Mouse (Mus musculus) midbrain, embryonic 16.5 days (tissue): ENCODE results near the gene Fars2. TPM values are rescaled to one million over a fixed set of nuclear protein-coding genes. Genes with fewer than 3 reads are reported as not detected.

Source experiments
- ATAC-seq: fragments of 200-750 bp; cut with Nextera tagmentation; 2 replicates; pipeline ENCODE4 v1.8.0; 2017; ENCODE audit warnings: moderate TSS enrichment
- H3K27ac ChIP-seq: fragments of 300-500 bp; sonication (generic); 2 replicates; pipeline ENCODE4 v1.5.1; 2014; ENCODE audit warnings: mild to moderate bottlenecking, low read length, mixed read lengths
- H3K27me3 ChIP-seq: fragments of 300-500 bp; sonication (generic); 2 replicates; pipeline ENCODE4 v1.6.1; 2014; ENCODE audit warnings: low read depth, low read length, mixed read lengths; ENCODE audit not compliant: control insufficient read depth, insufficient read depth
- H3K36me3 ChIP-seq: fragments of 300-500 bp; sonication (generic); 2 replicates; pipeline ENCODE4 v1.6.1; 2014; ENCODE audit warnings: mild to moderate bottlenecking, low read length, moderate library complexity, mixed read lengths; ENCODE audit not compliant: control insufficient read depth, insufficient read depth
- H3K4me1 ChIP-seq: fragments of 300-500 bp; sonication (generic); 2 replicates; pipeline ENCODE4 v1.6.1; 2014; ENCODE audit warnings: mild to moderate bottlenecking, low read length, mixed read lengths; ENCODE audit not compliant: control insufficient read depth, insufficient read depth
- H3K4me2 ChIP-seq: fragments of 300-500 bp; sonication (generic); 2 replicates; pipeline ENCODE4 v1.6.1; 2014; ENCODE audit warnings: mild to moderate bottlenecking, low read length, mixed read lengths
- H3K4me3 ChIP-seq: fragments of 300-500 bp; sonication (generic); 2 replicates; pipeline ENCODE4 v1.5.1; 2014; ENCODE audit warnings: low read depth, mild to moderate bottlenecking, low read length, moderate library complexity, mixed read lengths
- H3K9ac ChIP-seq: fragments of 300-500 bp; sonication (generic); 2 replicates; pipeline ENCODE4 v1.6.1; 2014; ENCODE audit warnings: low read depth, low read length, mixed read lengths
- H3K9me3 ChIP-seq: fragments of 300-500 bp; sonication (generic); replicated peaks from 2 replicates; pipeline ENCODE4 v1.6.1; 2014; ENCODE audit warnings: mild to moderate bottlenecking, low read length, mixed read lengths; ENCODE audit not compliant: control insufficient read depth, poor library complexity, severe bottlenecking
- WGBS: fragments of 180-500 bp; shearing (Covaris S2); extraction: QIAGEN DNeasy Blood & Tissue Kit; methylation state at CpG from one replicate; pipeline ENCODE4 v1.1.7; 2014; 5-methylcytosine and 5-hydroxymethylcytosine counted together
- polyA plus RNA-seq: library from polyadenylated mRNA; unstranded; fragments of >200 nt; fragmentation: Nextera tagmentation; extraction: Ambion mirVana; gene quantifications from 2 replicates; pipeline ENCODE4 v1.2.1, GENCODE M21; 2015

The Fars2 gene
- polyA plus RNA-seq, 1 experiment from 2014 or later: 29.1 TPM

- Histone ChIP-seq H3K36me3 (no peaks in the 10 kb centered on the region), H3K9ac (no peak overlapping the region), H3K9me3 (no peaks in the 10 kb centered on the region), H3K27ac (no peak overlapping the region), H3K4me2 (no peak overlapping the region), H3K4me1 (no peaks in the 10 kb centered on the region), H3K27me3 (no peaks in the 10 kb centered on the region), H3K4me3 (no peak overlapping the region)
- WGBS: 95% methylated on average over 5 of the region's 5 CpGs
- no peak for ATAC-seq
These were observed 14.2 kb downstream of the Fars2 start for GRCm38 (mm10) chr13:36131401-36131800.

- no peaks in the 10 kb centered on the region for H3K4me1 ChIP-seq
- no peaks in the 10 kb centered on the region for H3K27me3 ChIP-seq
- H3K9me3 ChIP-seq: no peaks in the 10 kb centered on the region
- H3K4me2 ChIP-seq: no peak overlapping the region
- H3K4me3 ChIP-seq: no peak overlapping the region
- no peak overlapping the region for H3K9ac ChIP-seq
- WGBS: 94% methylated on average over 4 of the region's 5 CpGs
- H3K36me3 ChIP-seq: no peaks in the 10 kb centered on the region
- H3K27ac ChIP-seq: no peak overlapping the region
- no peak for ATAC-seq
These were observed 14.9 kb downstream of the Fars2 start for GRCm38 (mm10) chr13:36131992-36132649.

- no peak overlapping the region for H3K4me3 ChIP-seq
- no peaks in the 10 kb centered on the region for H3K36me3 ChIP-seq
- H3K4me1 ChIP-seq: no peaks in the 10 kb centered on the region
- no peak overlapping the region for H3K27ac ChIP-seq
- H3K9me3 ChIP-seq: no peaks in the 10 kb centered on the region
- ATAC-seq: no peak
- no peaks in the 10 kb centered on the region for H3K27me3 ChIP-seq
- no peak overlapping the region for H3K4me2 ChIP-seq
- 84% methylated on average over 5 of the region's 5 CpGs for WGBS
- no peak overlapping the region for H3K9ac ChIP-seq
These were observed 22.5 kb downstream of the Fars2 start for GRCm38 (mm10) chr13:36139703-36140102.

DNA sequence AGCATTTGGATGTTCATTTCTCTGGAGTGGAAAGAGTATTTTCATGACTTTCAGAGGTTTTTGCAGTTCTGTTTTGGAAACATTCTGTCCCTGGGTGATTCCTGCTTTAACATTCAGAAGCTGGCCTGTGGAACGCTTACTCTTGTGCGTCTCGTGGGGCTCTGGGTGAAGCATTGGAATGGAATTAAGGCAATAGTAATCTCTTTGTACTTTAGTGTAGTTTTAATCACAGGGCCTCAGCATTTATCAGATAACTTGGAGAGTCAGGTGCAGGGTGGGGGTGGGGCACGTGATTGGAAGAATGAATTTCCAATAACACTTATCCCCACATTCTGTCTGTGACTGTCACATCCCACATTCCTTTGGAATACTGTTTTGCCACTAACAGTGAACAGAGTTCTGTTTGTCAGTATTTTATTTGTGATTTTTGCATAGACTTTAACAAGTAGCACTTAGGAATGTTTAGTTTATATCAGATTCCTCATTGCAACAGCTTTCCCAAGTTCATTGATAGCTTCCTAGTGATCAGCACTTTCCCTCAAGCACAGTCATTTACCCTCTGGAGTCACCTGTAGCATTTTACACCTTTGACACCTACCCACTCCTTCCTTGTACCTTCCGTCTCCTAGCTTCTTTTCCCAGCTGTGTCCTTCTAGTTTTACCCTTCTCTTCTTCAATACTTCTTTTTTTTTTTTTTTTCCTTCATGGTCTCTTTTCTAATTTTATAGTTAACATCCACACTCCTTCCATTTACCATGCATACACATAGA lies 23.2 kb downstream of the Fars2 start:
- 67% methylated on average over 5 of the region's 5 CpGs for WGBS
- Histone ChIP-seq H3K27me3 (no peaks in the 10 kb centered on the region), H3K9me3 (no peaks in the 10 kb centered on the region), H3K4me1 (no peaks in the 10 kb centered on the region), H3K27ac (no peak overlapping the region), H3K4me2 (no peak overlapping the region), H3K4me3 (no peak overlapping the region), H3K36me3 (no peaks in the 10 kb centered on the region), H3K9ac (no peak overlapping the region)
- no peak for ATAC-seq

DNA sequence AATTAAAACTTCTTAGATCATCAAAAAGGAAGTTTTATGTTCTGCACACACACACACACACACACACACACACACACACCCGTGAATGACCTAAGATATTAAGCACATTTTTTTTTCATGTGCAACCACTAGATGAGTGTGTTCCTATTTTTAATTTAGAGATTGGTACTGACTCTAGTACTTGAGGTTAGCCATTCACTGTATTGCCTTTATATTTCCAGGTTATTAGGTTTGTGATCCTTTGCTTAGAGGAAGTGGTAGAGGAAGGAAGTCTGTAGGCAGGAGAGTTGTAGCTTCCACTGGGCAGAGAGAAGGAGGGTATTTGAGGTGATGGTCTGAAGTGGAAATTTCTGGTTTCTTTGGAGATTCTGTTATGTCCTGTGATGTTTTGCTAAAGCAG lies 28.4 kb downstream of the Fars2 start:
- Histone ChIP-seq H3K27me3 (no peaks in the 10 kb centered on the region), H3K4me3 (no peak overlapping the region), H3K9me3 (no peaks in the 10 kb centered on the region), H3K9ac (no peak overlapping the region), H3K27ac (no peak overlapping the region), H3K4me1 (peaks cover 6% of the 10 kb centered on the region; the same call in 1 of the 2 replicates), H3K36me3 (no peaks in the 10 kb centered on the region), H3K4me2 (no peak overlapping the region)
- 81% methylated on average over 1 of the region's 1 CpGs for WGBS
- no peak for ATAC-seq

GRCm38 (mm10) chr13:36149175-36149939 lies 32.1 kb downstream of the Fars2 start:
- Histone ChIP-seq H3K4me1 (peaks cover 6% of the 10 kb centered on the region; the same call in 1 of the 2 replicates), H3K4me3 (no peak overlapping the region), H3K36me3 (no peaks in the 10 kb centered on the region), H3K4me2 (no peak overlapping the region), H3K27ac (no peak overlapping the region), H3K27me3 (no peaks in the 10 kb centered on the region), H3K9me3 (no peaks in the 10 kb centered on the region), H3K9ac (peak overlapping the region; percentile 14; the same call in 1 of the 2 replicates)
- ATAC-seq: peak; percentile 67; the same call in 1 of the 2 replicates
- WGBS: 37% methylated on average over 6 of the region's 6 CpGs

GRCm38 (mm10) chr13:36150272-36150671 lies 33.1 kb downstream of the Fars2 start:
- no peak for ATAC-seq
- H3K9me3 ChIP-seq: no peaks in the 10 kb centered on the region

GRCm38 (mm10) chr13:36152728-36153498 lies 35.7 kb downstream of the Fars2 start:
- no peak overlapping the region for H3K4me3 ChIP-seq
- ATAC-seq: no peak
- no peak overlapping the region for H3K27ac ChIP-seq
- H3K9me3 ChIP-seq: no peaks in the 10 kb centered on the region
- H3K9ac ChIP-seq: no peak overlapping the region
- 85% methylated on average over 5 of the region's 5 CpGs for WGBS
- H3K4me2 ChIP-seq: no peak overlapping the region
- H3K4me1 ChIP-seq: peaks cover 3% of the 10 kb centered on the region; the same call in 1 of the 2 replicates
- H3K36me3 ChIP-seq: no peaks in the 10 kb centered on the region
- H3K27me3 ChIP-seq: no peaks in the 10 kb centered on the region

More at GRCm38 (mm10) chr13:36150272-36150671, 33.1 kb downstream of the Fars2 start:
- no peak overlapping the region for H3K4me3 ChIP-seq
- H3K27ac ChIP-seq: no peak overlapping the region
- WGBS: 52% methylated on average over 5 of the region's 5 CpGs
- H3K4me2 ChIP-seq: no peak overlapping the region
- no peak overlapping the region for H3K9ac ChIP-seq
- no peaks in the 10 kb centered on the region for H3K27me3 ChIP-seq
- no peaks in the 10 kb centered on the region for H3K36me3 ChIP-seq
- H3K4me1 ChIP-seq: peaks cover 6% of the 10 kb centered on the region; the same call in 1 of the 2 replicates
